Mouse (Mus musculus) MEL (cell line): ENCODE measurements around the gene Psen2.

Experiments used
- CHD2 ChIP-seq: IDR thresholded peaks from 2 replicates; pipeline ENCODE4 v1.6.1; 2011; ENCODE audit warnings: low read length, improper control_type of control experiment
- CTCF ChIP-seq, 3 experiments: IDR thresholded peaks in 2 of 3; conservative IDR thresholded peaks in 1 of 3; 2 replicates each; pipeline ENCODE4 v1.5.1; 2011 to 2012; ENCODE audit warnings: low read length in 3 of 3, low read depth in 2 of 3, mild to moderate bottlenecking in 2 of 3, improper control_type of control experiment in 1 of 3, inconsistent platforms in 1 of 3, mixed read lengths in 1 of 3, moderate library complexity in 1 of 3; ENCODE audit not compliant: control insufficient read depth in 1 of 3, insufficient read depth in 1 of 3, poor library complexity in 1 of 3, severe bottlenecking in 1 of 3
- E2F4 ChIP-seq: IDR thresholded peaks from 2 replicates; pipeline ENCODE4 v1.6.1; 2011; ENCODE audit warnings: low read depth, low read length, improper control_type of control experiment, borderline replicate concordance
- GATA1 ChIP-seq: IDR thresholded peaks from 2 replicates; pipeline ENCODE4 v1.6.1; 2011; ENCODE audit warnings: low read depth, low read length, improper control_type of control experiment
- KAT2A ChIP-seq: conservative IDR thresholded peaks from 2 replicates; pipeline ENCODE4 v1.6.1; 2012; ENCODE audit warnings: low read depth, low read length, improper control_type of control experiment, inconsistent platforms
- MEF2A ChIP-seq: IDR thresholded peaks from 2 replicates; pipeline ENCODE4 v1.6.1; 2014; ENCODE audit warnings: low read depth, mild to moderate bottlenecking, inconsistent platforms, low read length, improper control_type of control experiment; ENCODE audit not compliant: poor library complexity, insufficient replicate concordance, severe bottlenecking; ENCODE audit errors: extremely low read depth
- POLR2A ChIP-seq, 2 experiments: IDR thresholded peaks; 2 replicates each; pipeline ENCODE4 v1.6.1; 2011 to 2012; ENCODE audit warnings: low read length in 2 of 2, mild to moderate bottlenecking in 2 of 2, control low read depth in 1 of 2, improper control_type of control experiment in 1 of 2, low read depth in 1 of 2, moderate library complexity in 1 of 2; ENCODE audit not compliant: control insufficient read depth in 1 of 2, insufficient read depth in 1 of 2, poor library complexity in 1 of 2
- TAL1 ChIP-seq: IDR thresholded peaks from 2 replicates; pipeline ENCODE4 v1.6.1; 2012; ENCODE audit warnings: mild to moderate bottlenecking, inconsistent platforms, low read length, moderate library complexity, mixed read lengths
- ZC3H11A ChIP-seq: IDR thresholded peaks from 2 replicates; pipeline ENCODE4 v1.6.1; 2012; ENCODE audit warnings: low read depth, mild to moderate bottlenecking, inconsistent platforms, low read length, improper control_type of control experiment
- ZNF384 ChIP-seq: IDR thresholded peaks from 2 replicates; pipeline ENCODE4 v1.6.1; 2012; ENCODE audit warnings: low read depth, mild to moderate bottlenecking, inconsistent platforms, low read length, improper control_type of control experiment

DNA sequence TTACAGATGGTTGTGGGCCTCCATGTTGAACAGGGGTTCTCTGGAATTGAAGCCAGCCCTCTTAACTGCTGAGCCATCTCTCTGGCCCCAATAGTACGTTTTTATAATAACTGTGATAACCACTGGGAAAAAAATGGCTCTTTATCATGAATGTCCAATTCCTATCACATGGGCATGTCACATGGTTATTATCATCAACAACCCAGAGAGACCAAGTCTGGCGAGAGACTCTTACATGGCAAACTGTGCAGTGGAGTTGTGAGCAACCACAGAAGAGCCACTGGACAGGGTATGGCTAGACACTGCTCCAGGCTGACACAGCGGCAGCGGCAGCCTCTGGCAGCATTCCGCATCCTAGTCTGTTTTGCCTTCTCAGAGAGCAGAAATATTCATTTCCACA, 8.9 kb downstream of the Psen2 start:
- TF ChIP-seq GATA1 (peak; percentile 78), ZNF384 (peak; percentile 86), CHD2 (no peak), CTCF (IDR thresholded peaks at IDR 0.05 in 2 of 3, conservative IDR thresholded peaks at IDR 0.05 in 1 of 3; ENCODE audit: control insufficient read depth in 1 of 3, insufficient read depth in 1 of 3, low read depth in 2 of 3, low read length in 3 of 3, poor library complexity in 1 of 3, severe bottlenecking in 1 of 3) (no peak), KAT2A (no peak), POLR2A (IDR thresholded peaks at IDR 0.05; ENCODE audit: control insufficient read depth in 1 of 2, insufficient read depth in 1 of 2, low read depth in 1 of 2, low read length in 2 of 2, poor library complexity in 1 of 2) (peak in 1 of 2 experiments; percentile 47; a peak in 2 of 4 replicates), TAL1 (peak; percentile 24; the same call in 1 of the 2 replicates), E2F4 (no peak), ZC3H11A (no peak), MEF2A (no peak)
